Mouse (Mus musculus) heart, adult 11 months (tissue): ENCODE results near the gene Bcl11b.
A peak's percentile ranks its signal among the peaks of the same experiment; 100 is the strongest.

Source experiments
- DNase-seq: peaks from one replicate; pipeline ENCODE4 v3.0.0; 2022

The Bcl11b gene

DNA sequence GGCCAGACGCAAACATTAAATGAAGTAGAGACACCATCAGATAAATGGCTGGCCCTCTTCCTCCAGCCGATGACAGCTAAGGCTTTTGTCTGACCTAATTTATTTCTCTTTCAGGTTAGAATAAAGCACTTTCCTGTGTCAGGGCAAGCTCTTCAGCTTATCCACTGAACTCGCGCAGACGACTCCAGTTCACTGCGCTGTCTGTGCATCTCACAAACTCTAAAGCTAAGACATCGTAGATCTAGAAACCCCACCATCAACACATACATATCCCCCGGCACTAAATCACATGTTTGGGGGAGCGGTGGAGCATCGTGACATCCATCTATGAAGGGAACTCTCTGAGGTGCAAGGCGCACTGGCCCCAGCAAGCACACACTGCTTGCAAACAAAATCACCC is 5.5 kb downstream of the Bcl11b start:
- no peak for DNase-seq

DNA sequence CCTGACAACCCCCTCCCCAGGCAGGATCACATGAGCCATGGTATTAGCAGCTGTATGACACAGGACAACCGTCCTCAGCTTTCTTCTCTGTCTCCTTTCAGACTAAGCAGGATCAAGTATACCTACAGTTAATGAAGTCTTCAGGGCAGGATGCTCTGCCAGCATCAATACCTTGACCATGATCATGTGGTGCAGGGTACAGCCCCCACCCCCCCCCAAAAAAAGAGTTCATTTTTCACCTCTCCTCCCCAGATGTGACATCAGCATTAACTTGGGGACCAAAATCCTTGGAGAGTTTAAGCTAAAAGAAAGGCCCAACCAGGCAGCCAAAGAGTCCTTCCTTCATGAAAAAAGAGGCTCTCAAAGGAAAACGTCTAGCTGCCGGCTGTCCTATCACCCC is 6.2 kb downstream of the Bcl11b start:
- no peak for DNase-seq

DNA sequence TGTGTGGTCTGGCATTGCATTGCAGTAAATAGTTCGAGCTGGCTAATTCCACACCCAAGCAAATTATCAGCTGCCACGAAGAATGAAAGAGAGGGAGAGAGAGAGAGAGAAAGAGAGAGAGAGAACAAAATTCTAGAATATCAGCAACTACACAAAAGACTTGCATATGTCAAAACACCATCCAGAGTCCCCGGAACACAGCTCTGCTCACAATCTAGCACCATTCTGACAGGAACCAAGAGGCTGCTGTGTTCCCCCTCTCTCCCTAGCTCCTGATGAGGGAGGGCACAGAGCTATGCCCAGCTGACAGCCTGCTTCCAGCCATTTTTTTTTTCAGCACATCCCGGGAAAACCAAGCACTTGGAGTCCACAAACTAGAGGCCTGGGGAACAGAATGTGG is 6.6 kb downstream of the Bcl11b start:
- no peak for DNase-seq

DNA sequence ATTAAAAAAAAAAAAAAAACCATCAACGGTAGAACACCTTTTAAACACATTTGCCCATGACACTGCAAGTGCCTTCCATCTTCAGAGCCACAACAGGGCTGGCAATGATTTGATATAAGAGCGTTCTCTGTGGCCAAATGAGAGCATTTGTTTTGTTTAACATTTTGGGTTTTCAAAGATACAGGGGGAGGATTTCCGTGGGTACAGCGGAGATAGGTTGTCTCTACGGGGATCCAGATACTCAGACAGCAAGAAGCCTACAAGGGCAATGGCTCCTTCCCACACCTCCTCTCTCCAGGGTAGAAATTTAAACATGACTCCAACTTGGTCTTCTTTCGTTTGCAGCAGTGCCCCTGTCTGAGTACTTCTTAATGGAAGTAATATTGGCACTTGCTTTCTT is 7.2 kb downstream of the Bcl11b start:
- no peak for DNase-seq

DNA sequence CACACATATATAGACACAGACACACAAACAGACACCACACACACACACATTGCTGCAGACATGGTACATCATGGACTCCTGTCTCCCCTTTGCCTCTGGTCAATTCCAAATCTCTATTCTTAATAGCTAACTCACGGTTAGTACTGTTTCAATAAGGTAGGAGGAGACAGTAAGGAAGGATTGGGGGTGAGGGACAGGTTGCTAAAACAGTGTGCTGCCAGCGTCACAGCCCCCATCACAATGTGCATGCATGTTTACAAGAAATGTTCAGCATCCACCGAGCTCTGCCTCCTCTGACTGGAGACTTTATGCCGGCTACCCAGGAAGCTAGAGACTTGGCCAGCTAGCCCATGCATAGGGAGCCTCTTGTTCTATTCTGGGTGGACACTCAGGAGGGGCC is 9.0 kb downstream of the Bcl11b start:
- DNase-seq, result no peak

DNA sequence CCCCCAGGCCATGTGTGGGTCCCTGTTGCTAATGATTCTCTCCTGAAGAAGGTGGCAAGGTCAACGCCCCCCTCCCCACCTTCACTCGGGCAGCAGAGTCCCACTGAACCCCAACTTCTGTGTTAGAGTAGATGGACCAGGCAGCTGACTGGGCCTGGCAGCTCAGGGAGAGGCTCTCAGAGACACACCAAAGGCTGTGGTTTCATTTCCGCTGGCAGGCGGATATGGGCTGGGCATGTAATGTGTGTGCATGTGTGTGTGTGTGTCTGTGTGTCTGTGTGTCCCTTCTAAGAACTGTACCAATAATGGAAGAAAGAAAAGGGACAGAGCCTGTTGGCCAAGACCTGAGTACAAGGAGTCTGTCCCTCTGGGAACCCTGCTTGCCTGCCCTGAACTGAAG is 10.4 kb downstream of the Bcl11b start:
- no peak for DNase-seq

DNA sequence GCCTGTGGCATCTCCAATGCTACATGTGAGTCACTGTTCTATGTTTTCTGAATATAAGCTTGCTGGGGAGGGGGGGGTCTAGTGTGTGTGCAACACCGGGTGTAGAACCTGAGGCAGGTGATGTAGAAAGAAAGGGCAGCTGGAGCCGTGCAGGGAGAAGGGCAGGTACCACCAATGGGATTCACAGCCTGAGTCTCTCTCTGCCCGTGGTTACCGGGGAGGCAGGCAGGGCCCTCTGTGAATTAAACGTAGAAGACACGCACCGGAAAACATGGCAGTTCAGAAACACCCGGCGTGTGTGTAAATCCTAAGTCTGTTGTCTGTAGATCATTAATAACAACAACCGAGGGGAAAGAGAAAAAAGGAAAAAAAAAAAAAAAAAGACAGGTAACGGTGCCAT is 12.2 kb downstream of the Bcl11b start:
- DNase-seq, result no peak

DNA sequence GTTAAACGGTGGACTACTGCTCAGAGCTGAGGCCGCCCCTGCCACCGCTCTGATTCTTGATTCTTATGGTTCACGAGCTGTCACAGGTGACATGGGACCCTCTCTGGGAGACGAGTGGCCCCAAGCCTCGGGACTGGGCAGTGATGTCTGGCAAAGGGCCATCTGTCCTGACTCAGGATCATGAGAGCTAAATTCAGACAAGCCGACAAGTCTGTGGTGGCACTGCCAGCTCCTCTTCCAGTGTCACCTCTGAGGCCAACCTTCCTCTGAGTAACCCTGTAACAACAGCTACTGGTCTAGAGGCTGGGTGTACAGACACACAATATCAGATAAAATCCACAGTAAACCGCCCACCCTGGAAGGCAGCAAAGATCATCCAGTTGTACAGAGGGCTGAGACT is 20.2 kb downstream of the Bcl11b start:
- DNase-seq, result peak; percentile 95

DNA sequence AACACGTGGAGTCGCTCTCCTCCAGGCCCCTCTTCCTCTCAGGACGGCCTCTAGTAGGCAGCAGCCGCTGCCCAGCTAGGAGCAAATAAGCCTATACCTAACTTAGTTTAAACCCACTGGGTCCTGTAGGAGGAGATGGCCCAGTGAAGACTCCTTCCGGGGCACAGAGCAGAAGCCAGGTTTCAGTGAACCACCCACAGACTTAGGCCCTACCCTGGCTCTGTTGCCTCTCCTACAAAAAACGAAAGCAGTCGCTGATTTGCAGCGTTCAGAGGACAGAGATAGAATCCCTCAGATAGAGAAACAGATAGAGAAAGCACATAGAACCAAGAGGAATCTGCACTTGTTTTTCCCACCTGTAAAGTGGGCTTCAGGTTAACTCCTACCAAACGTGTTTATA is 21.1 kb downstream of the Bcl11b start:
- no peak for DNase-seq

DNA sequence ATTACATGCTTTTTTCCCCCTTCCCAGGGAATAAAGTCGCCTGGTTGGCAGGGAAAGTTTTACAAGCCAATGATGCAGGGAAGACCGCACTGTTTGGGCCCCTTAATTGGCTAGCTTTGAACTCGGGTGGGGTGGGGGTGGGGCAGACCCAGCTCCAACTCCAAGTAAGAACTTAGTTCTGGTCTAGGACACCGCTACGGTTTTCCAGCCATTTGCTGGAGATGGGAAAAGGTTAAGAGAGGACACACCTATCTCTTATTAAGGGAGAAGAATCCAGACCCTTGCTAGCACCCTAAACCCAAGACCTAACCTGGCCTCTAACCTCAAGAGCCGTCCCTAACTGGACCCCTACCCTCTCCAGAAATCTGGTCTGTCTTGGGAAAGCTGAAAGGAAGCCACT is 22.2 kb downstream of the Bcl11b start:
- no peak for DNase-seq

DNA sequence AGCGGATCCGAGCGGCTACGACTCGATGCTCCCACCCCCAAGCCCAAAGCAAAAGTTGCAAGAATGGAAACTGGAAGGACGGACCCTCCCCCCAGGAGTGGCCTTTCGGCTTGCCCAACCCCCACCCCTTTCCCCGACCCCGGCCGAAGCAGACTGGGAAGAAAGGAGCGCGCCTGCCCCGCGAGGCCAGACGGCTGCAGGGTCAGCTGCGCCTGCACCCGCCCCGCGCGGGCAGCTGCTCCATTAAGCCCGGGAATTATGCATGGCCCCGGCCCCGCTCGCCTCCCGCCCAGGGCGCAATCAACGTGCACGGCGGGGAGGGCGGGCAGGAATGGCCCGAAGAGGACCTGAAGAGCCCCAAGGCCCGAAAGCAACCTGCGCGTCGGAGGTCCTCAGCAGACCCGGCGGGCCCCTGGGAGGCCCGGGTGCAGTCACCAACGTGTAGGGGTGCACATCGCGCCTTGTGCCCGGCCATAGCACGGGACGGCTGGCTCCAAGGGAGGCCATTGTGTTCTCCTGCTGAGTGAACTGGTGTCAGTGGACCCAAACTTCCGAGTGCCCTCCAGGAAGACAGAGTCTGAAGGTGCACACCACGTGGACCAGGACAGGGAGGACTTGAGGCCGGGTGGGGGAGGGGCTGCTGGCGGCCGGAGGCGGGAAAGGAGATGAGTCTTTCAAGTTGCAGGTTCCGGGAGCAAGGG is 23.0 kb downstream of the Bcl11b start:
- no peak for DNase-seq

DNA sequence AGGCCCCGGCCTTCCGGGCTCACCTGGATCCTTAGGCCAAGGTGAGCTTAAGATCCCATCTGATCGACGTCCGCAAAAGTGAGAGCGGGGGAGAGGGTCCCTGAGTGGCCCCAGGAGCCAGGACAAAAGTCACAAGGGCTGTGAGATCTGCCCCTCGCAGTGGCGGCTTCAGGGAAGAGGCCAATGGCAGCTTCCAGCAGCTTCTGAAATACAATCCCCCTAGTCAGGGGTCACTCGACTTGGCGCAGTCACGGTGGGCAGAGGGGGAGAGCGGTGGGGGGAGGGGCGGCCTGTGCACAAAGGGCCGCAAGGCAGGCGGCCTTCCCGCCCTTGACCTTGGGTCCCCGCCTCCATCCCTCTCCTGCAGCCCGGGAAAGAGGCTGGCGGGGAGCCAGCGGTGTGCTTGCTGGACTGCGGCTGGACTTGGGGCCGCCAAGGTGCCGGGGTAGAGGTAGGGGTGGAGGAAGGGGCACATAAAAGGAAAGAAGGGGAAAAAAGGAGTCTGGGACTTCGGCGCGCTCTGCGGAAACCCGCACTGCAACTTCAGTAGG is 23.6 kb downstream of the Bcl11b start:
- no peak for DNase-seq

DNA sequence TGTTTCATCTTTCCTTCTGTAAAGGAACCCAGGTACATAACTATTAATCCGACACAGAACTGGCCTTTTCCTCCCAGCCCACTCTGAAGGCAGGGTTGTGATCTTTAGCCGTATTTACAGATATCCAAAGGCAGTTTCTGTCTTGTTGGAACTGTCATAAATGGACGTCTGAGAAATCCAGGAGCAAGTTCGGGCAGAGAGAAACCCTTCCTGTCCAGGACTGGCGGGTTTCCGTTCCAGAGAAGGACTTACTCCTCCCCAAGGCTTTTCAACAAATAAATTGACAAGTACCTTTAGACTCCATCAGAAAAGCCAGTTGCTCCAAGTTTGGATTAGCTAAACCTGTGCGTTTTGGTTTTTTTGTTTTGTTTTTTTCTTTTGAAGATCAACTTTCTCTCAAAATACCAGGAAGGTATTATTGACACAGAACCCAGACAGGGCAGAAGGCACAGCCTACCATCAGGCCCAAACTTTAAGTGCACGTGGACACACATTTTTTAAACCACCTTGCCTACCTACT is 24.6 kb downstream of the Bcl11b start:
- DNase-seq, result no peak

DNA sequence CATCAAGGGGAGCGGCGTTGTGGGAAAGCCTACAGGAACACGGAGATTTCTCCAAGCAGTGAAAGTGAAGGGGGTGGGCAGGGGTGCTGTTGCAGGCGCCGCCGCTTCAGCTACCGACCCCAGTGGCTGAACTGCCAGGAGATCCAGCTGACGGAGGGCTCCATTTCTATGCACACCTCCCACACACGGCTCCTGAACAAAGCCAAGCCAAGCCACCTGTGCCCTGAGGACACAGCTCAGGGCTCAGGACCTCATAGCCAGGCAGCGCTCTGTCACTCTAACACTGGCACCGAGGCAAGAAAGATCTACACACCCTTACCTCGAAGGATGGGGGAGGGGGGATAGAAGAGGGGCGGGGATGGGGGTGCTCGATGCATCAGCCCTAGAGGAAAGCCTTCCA is 25.3 kb downstream of the Bcl11b start:
- DNase-seq, result no peak

DNA sequence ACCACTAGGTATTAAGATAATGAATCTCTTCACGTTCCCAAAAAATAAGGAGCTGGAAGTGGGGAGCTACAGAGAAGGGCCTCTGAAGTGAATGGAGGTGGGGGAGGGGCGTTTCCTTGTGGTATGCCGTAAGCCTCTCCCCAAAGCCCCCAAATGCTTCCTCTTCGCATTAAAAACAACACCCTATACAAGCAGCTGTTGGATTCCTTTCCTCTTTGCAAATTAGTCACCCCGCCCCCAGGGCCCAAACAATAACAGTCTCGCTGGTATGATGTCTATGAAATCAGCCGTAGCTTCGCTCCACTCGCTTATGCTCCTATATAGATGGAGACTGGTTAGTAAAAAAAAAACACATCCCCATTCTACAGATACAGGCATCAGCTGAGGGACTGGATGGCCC is 25.9 kb downstream of the Bcl11b start:
- DNase-seq, result no peak

DNA sequence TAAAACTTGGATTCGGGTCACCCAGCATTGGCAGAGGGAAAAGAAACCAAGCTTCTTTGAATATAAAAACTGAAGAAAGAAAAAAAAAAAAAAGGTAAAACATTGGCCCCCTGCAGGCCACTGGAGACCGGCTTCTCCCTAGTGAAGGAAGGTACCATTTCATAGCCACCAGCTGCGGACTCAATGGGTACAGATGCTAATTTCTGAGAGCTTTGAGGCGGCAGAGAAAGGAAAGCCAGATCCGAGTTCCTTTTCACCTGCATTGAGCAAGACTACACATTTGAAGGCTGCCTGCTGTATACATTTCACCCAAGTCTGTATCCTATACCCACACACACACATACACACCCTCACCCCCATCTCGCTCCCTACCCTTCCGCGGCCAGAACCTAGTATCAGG is 26.3 kb downstream of the Bcl11b start:
- DNase-seq, result no peak

DNA sequence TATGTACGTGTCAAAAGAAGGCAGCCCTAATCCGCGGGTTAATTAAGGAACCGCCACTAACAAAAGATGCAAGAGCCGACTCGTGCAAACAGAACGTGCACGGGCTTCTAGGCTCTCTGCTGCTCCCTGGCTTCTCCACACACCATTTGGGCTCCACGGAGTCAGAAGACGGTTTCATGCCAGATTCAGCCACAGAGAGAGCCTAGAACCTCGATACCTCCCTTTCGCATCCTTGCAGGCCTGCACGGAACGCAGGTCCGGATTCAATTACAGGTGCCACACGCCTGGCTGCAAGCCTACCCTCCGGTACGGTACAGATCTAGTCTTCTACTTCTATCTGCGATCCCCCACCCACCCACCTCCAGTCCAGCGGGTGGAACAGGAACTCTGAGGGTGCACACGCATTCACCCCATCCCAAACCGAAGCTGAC is 26.8 kb downstream of the Bcl11b start:
- no peak for DNase-seq

DNA sequence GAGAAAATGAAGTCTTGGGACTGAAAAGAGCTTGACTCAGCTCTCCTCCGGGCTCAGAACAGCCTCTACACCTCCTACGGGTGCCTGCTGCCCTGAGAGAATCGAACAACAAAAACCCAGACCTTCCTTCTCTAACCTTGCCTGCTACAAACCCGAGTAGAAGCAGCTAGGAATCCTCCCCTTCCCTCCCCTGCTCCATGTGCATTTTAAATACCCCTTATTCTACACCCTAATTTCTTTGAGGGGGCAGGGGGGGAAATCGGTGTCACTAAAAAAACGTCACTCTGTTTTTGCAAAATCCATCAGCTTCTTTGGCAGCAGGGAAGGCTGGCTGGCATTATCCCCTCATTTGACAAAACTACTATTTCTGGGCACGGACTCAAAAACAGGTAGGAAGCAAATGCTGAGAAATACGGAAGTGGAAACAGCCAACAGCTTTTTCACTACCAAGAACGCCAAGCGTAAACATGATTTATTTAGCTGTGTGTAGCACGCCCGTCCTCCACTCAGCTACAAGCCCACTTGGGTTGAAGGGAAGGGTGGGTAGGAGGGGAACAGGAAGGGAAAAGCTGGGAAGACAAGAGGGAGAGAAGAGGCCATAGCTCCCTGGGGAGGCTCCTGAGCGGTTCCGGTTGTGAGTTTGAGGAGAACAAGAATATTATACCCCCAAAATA is 27.4 kb downstream of the Bcl11b start:
- DNase-seq, result no peak

DNA sequence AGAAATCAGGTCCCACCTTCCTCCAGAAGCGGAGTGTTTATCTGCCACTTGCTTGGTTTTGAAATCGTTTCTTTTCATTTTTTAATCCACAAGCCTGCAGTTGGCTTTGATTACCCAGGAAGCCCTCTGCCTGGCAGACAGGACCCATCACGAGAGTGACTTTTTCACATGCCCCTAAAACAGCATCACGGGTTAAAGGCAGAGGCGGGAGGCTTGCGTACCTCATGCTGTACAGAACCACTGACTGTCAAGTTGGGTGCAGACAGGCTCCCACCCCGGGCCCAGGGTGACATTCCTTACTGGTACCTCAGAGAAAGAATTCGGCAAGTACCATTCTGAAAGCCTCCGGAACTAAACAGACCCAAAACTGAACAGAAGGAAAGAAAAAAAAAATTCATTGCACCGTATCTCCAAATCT is 27.9 kb downstream of the Bcl11b start:
- DNase-seq, result no peak

DNA sequence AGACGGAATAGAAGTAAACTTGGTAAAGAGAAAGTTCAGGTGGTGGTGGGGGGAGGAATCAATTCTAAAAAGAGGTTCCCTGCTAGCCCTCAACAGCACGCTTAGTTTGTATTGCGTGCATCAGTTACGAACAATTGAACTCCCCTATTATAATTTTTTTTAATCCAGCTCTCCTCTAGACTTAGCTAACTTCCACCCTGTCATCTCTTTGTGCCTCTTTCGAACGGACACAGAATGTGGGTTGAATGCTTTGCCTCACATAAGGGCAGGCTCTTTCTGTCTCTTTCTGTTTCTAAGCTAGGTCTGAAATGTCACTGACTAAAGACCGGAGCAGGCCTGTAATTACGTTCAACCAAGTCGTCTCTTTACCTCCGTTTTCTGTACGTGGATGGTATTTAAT is 28.9 kb downstream of the Bcl11b start:
- DNase-seq, result no peak

DNA sequence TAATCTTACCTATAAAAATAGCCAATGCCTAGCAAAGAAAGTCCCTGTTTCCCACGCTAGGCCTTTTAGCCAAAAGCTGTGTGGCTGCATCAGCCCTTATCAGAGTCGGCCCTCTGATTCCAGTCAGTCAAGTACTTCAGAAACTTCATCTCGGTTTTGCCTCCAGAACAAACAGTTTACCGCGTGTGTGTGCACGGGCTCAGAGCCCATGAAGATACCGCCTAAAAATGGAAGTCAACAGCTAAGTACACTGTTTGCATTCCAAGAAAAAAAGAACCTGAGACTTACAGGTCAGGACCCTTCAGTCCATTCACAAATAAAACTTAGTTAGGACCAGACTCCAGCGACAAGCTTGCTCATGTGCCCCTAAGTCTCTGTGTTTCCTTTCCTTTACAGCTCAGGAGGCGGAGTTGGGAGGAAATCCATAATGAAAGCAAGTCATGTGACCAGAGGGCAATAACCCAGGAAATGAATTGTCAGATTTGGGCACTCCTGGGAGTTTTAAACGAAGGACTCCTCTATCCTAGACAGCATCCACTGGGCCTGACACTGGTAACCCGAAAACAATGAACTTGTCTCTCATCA is 29.8 kb downstream of the Bcl11b start:
- no peak for DNase-seq

DNA sequence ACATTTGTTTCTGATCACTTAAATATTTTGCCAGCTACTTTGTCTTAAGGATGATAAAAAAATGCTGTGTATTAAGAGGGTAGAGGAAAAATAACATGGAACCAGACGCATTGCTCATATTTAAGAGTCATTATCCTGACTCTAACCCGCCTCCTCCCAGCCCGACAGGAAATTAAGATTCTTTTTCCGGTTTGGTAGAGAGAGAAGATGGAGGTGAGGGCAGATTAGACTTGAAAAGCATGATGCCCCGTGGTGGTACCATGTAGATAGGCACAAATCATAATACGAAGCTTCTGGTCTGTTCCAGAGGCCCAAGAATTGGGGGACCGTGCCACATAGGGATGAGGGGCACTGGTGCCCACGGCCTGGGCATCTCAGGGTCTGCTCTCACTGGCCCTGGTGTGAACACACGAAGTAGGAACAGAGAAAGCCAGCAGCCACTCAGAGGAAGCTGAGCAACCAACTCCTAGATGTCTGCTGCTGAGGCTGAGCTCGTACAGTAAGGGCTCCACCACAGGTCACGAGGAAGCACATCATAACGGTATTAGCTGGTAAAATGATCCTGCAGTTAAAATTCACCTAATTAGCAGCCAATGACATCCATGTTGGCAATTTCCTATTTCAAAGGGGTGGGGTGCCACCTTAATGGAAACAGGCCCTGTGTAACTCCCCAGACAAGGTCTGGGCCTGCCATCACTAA is 32.2 kb downstream of the Bcl11b start:
- no peak for DNase-seq

DNA sequence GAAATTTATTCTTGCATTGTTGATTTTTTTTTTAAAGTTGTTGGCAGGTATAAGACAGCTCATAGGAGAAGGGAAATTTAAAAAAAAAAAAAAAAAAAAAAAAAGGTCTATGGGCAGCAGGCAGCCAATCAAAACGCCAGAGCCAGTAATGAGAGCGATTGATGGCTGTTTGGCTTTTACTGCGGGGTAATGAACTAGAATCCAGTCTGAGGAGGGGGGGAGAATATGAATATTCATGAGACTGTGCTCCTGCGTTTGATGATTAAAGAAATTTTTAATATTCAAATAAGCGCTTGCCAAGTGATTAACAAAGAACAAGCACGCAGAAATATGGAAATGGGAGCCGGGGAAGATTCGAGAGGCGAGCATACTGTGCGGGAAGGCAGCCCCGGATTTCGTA is 32.8 kb downstream of the Bcl11b start:
- no peak for DNase-seq
